Mouse (Mus musculus) olfactory bulb, adult 2 months (tissue): ENCODE measurements around the gene Rgl1.

Source experiments
- CTCF ChIP-seq: fragments of 200-500 bp; IDR thresholded peaks from 2 replicates; pipeline ENCODE4 v1.5.1; 2012; ENCODE audit warnings: low read depth, mild to moderate bottlenecking, low read length, moderate library complexity; ENCODE audit not compliant: insufficient read depth
- POLR2A ChIP-seq: fragments of 200-500 bp; IDR thresholded peaks from 2 replicates; pipeline ENCODE4 v1.6.1; 2012; ENCODE audit warnings: mild to moderate bottlenecking, low read depth, low read length, moderate library complexity; ENCODE audit not compliant: insufficient read depth

GRCm38 (mm10) chr1:152570681-152571080 lies 195.5 kb downstream of the Rgl1 start:
- no peak for TF ChIP-seq CTCF
- TF ChIP-seq POLR2A: no peak
